Mouse (Mus musculus) embryonic facial prominence, embryonic 15.5 days (tissue): ENCODE data around the gene Rab4b. TPM values are rescaled to one million over a fixed set of nuclear protein-coding genes. Genes with fewer than 3 reads are reported as not detected.

Experiments used
- ATAC-seq: fragments of 200-750 bp; cut with Nextera tagmentation; 2 replicates; pipeline ENCODE4 v1.8.0; 2017; ENCODE audit warnings: low read depth, moderate TSS enrichment; ENCODE audit not compliant: insufficient number of reproducible peaks, low FRiP score, low TSS enrichment
- H3K27ac ChIP-seq: fragments of 300-500 bp; sonication (generic); replicated peaks from 2 replicates; pipeline ENCODE4 v1.5.1; 2015; ENCODE audit warnings: mild to moderate bottlenecking, inconsistent platforms
- H3K27me3 ChIP-seq: fragments of 300-500 bp; sonication (generic); 2 replicates; pipeline ENCODE4 v1.6.1; 2015; ENCODE audit warnings: inconsistent platforms
- H3K36me3 ChIP-seq: fragments of 300-500 bp; sonication (generic); 2 replicates; pipeline ENCODE4 v1.6.1; 2015; ENCODE audit warnings: mild to moderate bottlenecking, inconsistent platforms
- H3K4me1 ChIP-seq: fragments of 300-500 bp; sonication (generic); 2 replicates; pipeline ENCODE4 v1.6.1; 2015; ENCODE audit warnings: inconsistent platforms
- H3K4me2 ChIP-seq: fragments of 300-500 bp; sonication (generic); replicated peaks from 2 replicates; pipeline ENCODE4 v1.6.1; 2015; ENCODE audit warnings: mild to moderate bottlenecking, inconsistent platforms
- H3K4me3 ChIP-seq: fragments of 300-500 bp; sonication (generic); replicated peaks from 2 replicates; pipeline ENCODE4 v1.5.1; 2015; ENCODE audit warnings: mild to moderate bottlenecking, inconsistent platforms
- H3K9ac ChIP-seq: fragments of 300-500 bp; sonication (generic); 2 replicates; pipeline ENCODE4 v1.6.1; 2015; ENCODE audit warnings: inconsistent platforms
- H3K9me3 ChIP-seq: fragments of 300-500 bp; sonication (generic); replicated peaks from 2 replicates; pipeline ENCODE4 v1.6.1; 2016; ENCODE audit warnings: inconsistent platforms
- WGBS: fragments of 180-500 bp; shearing (Covaris S2); methylation state at CpG from one replicate; pipeline ENCODE4 v1.1.7; 2015; 5-methylcytosine and 5-hydroxymethylcytosine counted together
- polyA plus RNA-seq: library from polyadenylated mRNA; unstranded; fragments of >200 nt; fragmentation: Nextera tagmentation; extraction: Ambion mirVana; gene quantifications from 2 replicates; pipeline ENCODE4 v1.2.1, GENCODE M21; 2015

Gene Rab4b
- 72.4 and 73.1 TPM in 2 replicates for polyA plus RNA-seq

GRCm38 (mm10) chr7:27178324-27179216 lies at the start of gene Rab4b:
TSS of gene Rab4b (minus strand) at chr7:27178896.
- Histone ChIP-seq H3K36me3 (peaks cover 24% of the 10 kb centered on the region), H3K9ac (peak within 1 kb of the TSS; percentile 47), H3K27ac (peak within 1 kb of the TSS; percentile 98), H3K4me3 (peak within 1 kb of the TSS; percentile 74), H3K4me1 (peaks cover 7% of the 10 kb centered on the region), H3K4me2 (peak within 1 kb of the TSS; percentile 57), H3K27me3 (no peaks in the 10 kb centered on the region), H3K9me3 (no peaks in the 10 kb centered on the region)
- under 1% methylated on average over 53 of the region's 53 CpGs for WGBS
- peak; percentile 98 for ATAC-seq

- Histone ChIP-seq H3K4me2 (peak within 1 kb of the TSS; percentile 80), H3K4me1 (peaks cover 61% of the 10 kb centered on the region), H3K9me3 (no peaks in the 10 kb centered on the region), H3K4me3 (peak within 1 kb of the TSS; percentile 97), H3K9ac (peak within 1 kb of the TSS; percentile 73), H3K27ac (peak within 1 kb of the TSS; percentile 95), H3K36me3 (no peaks in the 10 kb centered on the region), H3K27me3 (no peaks in the 10 kb centered on the region)
- under 1% methylated on average over 48 of the region's 49 CpGs for WGBS
- ATAC-seq: peak; percentile 86
Measured at GRCm38 (mm10) chr7:27228281-27228821, 49.7 kb upstream of the Rab4b start, which contains the start of gene Itpkc. TSS of gene Itpkc (minus strand) at chr7:27228661.

GRCm38 (mm10) chr7:27227676-27228075 lies 49.0 kb upstream of the Rab4b start:
- WGBS: under 1% methylated on average over 10 of the region's 10 CpGs
- no peak for ATAC-seq
- H3K27me3 ChIP-seq: no peaks in the 10 kb centered on the region
- no peaks in the 10 kb centered on the region for H3K9me3 ChIP-seq
- peaks cover 63% of the 10 kb centered on the region for H3K4me1 ChIP-seq
- peak overlapping the region; percentile 80 for H3K4me2 ChIP-seq
- peaks cover 3% of the 10 kb centered on the region; the same call in 1 of the 2 replicates for H3K36me3 ChIP-seq
- peak overlapping the region; percentile 95 for H3K27ac ChIP-seq
- peak overlapping the region; percentile 97 for H3K4me3 ChIP-seq
- H3K9ac ChIP-seq: peak overlapping the region; percentile 73

- 34% methylated on average over 9 of the region's 9 CpGs for WGBS
- H3K9ac ChIP-seq: peak overlapping the region; percentile 73
- peak overlapping the region; percentile 95; the same call in 1 of the 2 replicates for H3K27ac ChIP-seq
- no peaks in the 10 kb centered on the region for H3K27me3 ChIP-seq
- no peak for ATAC-seq
- peak overlapping the region; percentile 80 for H3K4me2 ChIP-seq
- H3K4me3 ChIP-seq: peak overlapping the region; percentile 97
- no peaks in the 10 kb centered on the region for H3K9me3 ChIP-seq
- peaks cover 3% of the 10 kb centered on the region; the same call in 1 of the 2 replicates for H3K36me3 ChIP-seq
- peaks cover 59% of the 10 kb centered on the region for H3K4me1 ChIP-seq
Measured at GRCm38 (mm10) chr7:27227276-27227675, 48.6 kb upstream of the Rab4b start.

- Histone ChIP-seq H3K27ac (peak overlapping the region; percentile 71), H3K4me2 (peak overlapping the region; percentile 80), H3K27me3 (no peaks in the 10 kb centered on the region), H3K9ac (0 out of 2 replicates have a peak overlapping the region, but pooled peaks have one; percentile 18), H3K4me3 (peak overlapping the region; percentile 97), H3K9me3 (no peaks in the 10 kb centered on the region), H3K4me1 (peaks cover 55% of the 10 kb centered on the region), H3K36me3 (peaks cover 8% of the 10 kb centered on the region; the same call in 1 of the 2 replicates)
- WGBS: 47% methylated on average over 11 of the region's 11 CpGs
- ATAC-seq: peak; percentile 22
Measured at GRCm38 (mm10) chr7:27224877-27225575, 46.3 kb upstream of the Rab4b start.

GRCm38 (mm10) chr7:27222538-27222937 lies 43.8 kb upstream of the Rab4b start:
- 63% methylated on average over 1 of the region's 1 CpGs for WGBS
- Histone ChIP-seq H3K27ac (no peak overlapping the region), H3K27me3 (no peaks in the 10 kb centered on the region), H3K9ac (no peak overlapping the region), H3K4me2 (no peak overlapping the region), H3K36me3 (peaks cover 29% of the 10 kb centered on the region), H3K4me1 (peaks cover 45% of the 10 kb centered on the region), H3K4me3 (no peak overlapping the region), H3K9me3 (no peaks in the 10 kb centered on the region)
- no peak for ATAC-seq

GRCm38 (mm10) chr7:27221939-27222338 lies 43.2 kb upstream of the Rab4b start:
- Histone ChIP-seq H3K4me1 (peaks cover 39% of the 10 kb centered on the region), H3K9ac (no peak overlapping the region), H3K36me3 (peaks cover 34% of the 10 kb centered on the region), H3K27ac (no peak overlapping the region), H3K4me2 (no peak overlapping the region), H3K4me3 (no peak overlapping the region), H3K9me3 (no peaks in the 10 kb centered on the region), H3K27me3 (no peaks in the 10 kb centered on the region)
- ATAC-seq: no peak
- 73% methylated on average over 6 of the region's 6 CpGs for WGBS

GRCm38 (mm10) chr7:27219937-27220336 lies 41.2 kb upstream of the Rab4b start:
- Histone ChIP-seq H3K27me3 (no peaks in the 10 kb centered on the region), H3K4me3 (no peak overlapping the region), H3K4me1 (peaks cover 19% of the 10 kb centered on the region), H3K9me3 (no peaks in the 10 kb centered on the region), H3K36me3 (peaks cover 43% of the 10 kb centered on the region), H3K27ac (no peak overlapping the region), H3K9ac (no peak overlapping the region), H3K4me2 (no peak overlapping the region)
- 81% methylated on average over 11 of the region's 11 CpGs for WGBS
- ATAC-seq: no peak

GRCm38 (mm10) chr7:27218586-27218985 lies 39.9 kb upstream of the Rab4b start:
- H3K4me1 ChIP-seq: peaks cover 6% of the 10 kb centered on the region; the same call in 1 of the 2 replicates
- H3K27ac ChIP-seq: no peak overlapping the region
- no peak for ATAC-seq
- no peak overlapping the region for H3K4me2 ChIP-seq
- 87% methylated on average over 7 of the region's 7 CpGs for WGBS
- H3K9ac ChIP-seq: no peak overlapping the region
- H3K4me3 ChIP-seq: no peak overlapping the region
- no peaks in the 10 kb centered on the region for H3K27me3 ChIP-seq
- H3K9me3 ChIP-seq: no peaks in the 10 kb centered on the region
- H3K36me3 ChIP-seq: peaks cover 52% of the 10 kb centered on the region

GRCm38 (mm10) chr7:27212626-27213025 lies 33.9 kb upstream of the Rab4b start:
- H3K27ac ChIP-seq: no peak overlapping the region
- WGBS: 93% methylated on average over 2 of the region's 2 CpGs
- no peaks in the 10 kb centered on the region for H3K9me3 ChIP-seq
- H3K9ac ChIP-seq: no peak overlapping the region
- no peaks in the 10 kb centered on the region for H3K27me3 ChIP-seq
- H3K4me2 ChIP-seq: no peak overlapping the region
- H3K4me1 ChIP-seq: no peaks in the 10 kb centered on the region
- no peak for ATAC-seq
- H3K36me3 ChIP-seq: peaks cover 83% of the 10 kb centered on the region
- H3K4me3 ChIP-seq: no peak overlapping the region
